Mouse (Mus musculus) heart, embryonic 16.5 days (tissue): ENCODE data around the gene Amy2a5. TPM values are rescaled to one million over a fixed set of nuclear protein-coding genes. Genes with fewer than 3 reads are reported as not detected.
"Not testable (repeated sequence)": the region's sequence is repeated elsewhere in the genome, so short reads cannot be mapped to it uniquely, and the experiment has no call there.

ENCODE experiments used
- ATAC-seq: fragments of 200-750 bp; cut with Nextera tagmentation; replicated peaks from 2 replicates; pipeline ENCODE4 v1.8.0; 2017; ENCODE audit warnings: moderate number of reproducible peaks; ENCODE audit not compliant: insufficient read depth, low FRiP score; ENCODE audit errors: extremely low read depth
- H3K27ac ChIP-seq: fragments of 300-500 bp; sonication (generic); 2 replicates; pipeline ENCODE4 v1.5.1; 2014; ENCODE audit warnings: mild to moderate bottlenecking, low read length, control low read depth, moderate library complexity
- H3K27me3 ChIP-seq: fragments of 300-500 bp; sonication (generic); 2 replicates; pipeline ENCODE4 v1.6.1; 2014; ENCODE audit warnings: low read length, mixed read lengths; ENCODE audit not compliant: control insufficient read depth, insufficient read depth
- H3K36me3 ChIP-seq: fragments of 300-500 bp; sonication (generic); 2 replicates; pipeline ENCODE4 v1.6.1; 2014; ENCODE audit not compliant: control insufficient read depth, insufficient read depth
- H3K4me1 ChIP-seq: fragments of 300-500 bp; sonication (generic); 2 replicates; pipeline ENCODE4 v1.6.1; 2014; ENCODE audit warnings: low read length, mixed read lengths; ENCODE audit not compliant: control insufficient read depth, insufficient read depth
- H3K4me2 ChIP-seq: fragments of 300-500 bp; sonication (generic); 2 replicates; pipeline ENCODE4 v1.6.1; 2014; ENCODE audit warnings: low read depth, mild to moderate bottlenecking, control low read depth, low read length
- H3K4me3 ChIP-seq: fragments of 300-500 bp; sonication (generic); 2 replicates; pipeline ENCODE4 v1.5.1; 2014; ENCODE audit warnings: mild to moderate bottlenecking, control low read depth, low read length
- H3K9ac ChIP-seq: fragments of 300-500 bp; sonication (generic); 2 replicates; pipeline ENCODE4 v1.6.1; 2014; ENCODE audit warnings: low read length, control low read depth
- H3K9me3 ChIP-seq: fragments of 300-500 bp; sonication (generic); replicated peaks from 2 replicates; pipeline ENCODE4 v1.6.1; 2016; ENCODE audit warnings: low read length; ENCODE audit not compliant: control insufficient read depth
- WGBS: fragments of 180-500 bp; shearing (Covaris S2); extraction: QIAGEN DNeasy Blood & Tissue Kit; methylation state at CpG from one replicate; pipeline ENCODE4 v1.1.7; 2014; 5-methylcytosine and 5-hydroxymethylcytosine counted together
- polyA plus RNA-seq: library from polyadenylated mRNA; unstranded; fragments of >200 nt; fragmentation: Nextera tagmentation; extraction: Ambion mirVana; gene quantifications from 2 replicates; pipeline ENCODE4 v1.2.1, GENCODE M21; 2015

Gene Amy2a5
- 0.06 TPM in 1 of 2 replicates, not detected in the other for polyA plus RNA-seq

DNA sequence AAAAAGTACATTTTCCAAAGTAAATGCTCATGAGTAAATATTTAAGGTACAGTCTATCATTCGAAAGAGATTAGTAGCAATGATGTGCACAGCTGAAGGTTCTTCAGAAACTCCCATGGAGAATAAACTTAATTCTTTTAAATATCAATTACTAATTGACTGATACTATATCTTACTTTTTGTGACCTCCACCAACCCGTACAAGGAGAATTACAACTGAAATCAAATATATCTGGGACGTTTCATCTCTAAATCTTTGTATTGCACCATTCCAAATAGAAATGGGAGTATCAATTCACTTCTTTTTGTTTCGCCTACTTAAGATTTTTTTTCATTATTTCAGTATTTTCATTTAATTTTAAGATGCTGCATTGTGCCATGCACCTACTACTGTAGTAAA is at the start of gene Amy2a5:
Gene Amy2a5 (minus strand): TSS at position 101 of the 400 bp plus-strand sequence.
- no CpG with 5 or more reads among the region's 4 CpGs for WGBS
- H3K4me3 ChIP-seq, H3K4me1 ChIP-seq, H3K4me2 ChIP-seq, H3K27me3 ChIP-seq, ATAC-seq, H3K36me3 ChIP-seq, H3K27ac ChIP-seq, H3K9ac ChIP-seq, H3K9me3 ChIP-seq: not testable (repeated sequence)

DNA sequence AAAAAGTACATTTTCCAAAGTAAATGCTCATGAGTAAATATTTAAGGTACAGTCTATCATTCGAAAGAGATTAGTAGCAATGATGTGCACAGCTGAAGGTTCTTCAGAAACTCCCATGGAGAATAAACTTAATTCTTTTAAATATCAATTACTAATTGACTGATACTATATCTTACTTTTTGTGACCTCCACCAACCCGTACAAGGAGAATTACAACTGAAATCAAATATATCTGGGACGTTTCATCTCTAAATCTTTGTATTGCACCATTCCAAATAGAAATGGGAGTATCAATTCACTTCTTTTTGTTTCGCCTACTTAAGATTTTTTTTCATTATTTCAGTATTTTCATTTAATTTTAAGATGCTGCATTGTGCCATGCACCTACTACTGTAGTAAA is 32.7 kb upstream of the Amy2a5 start, which contains the start of gene Amy2a4:
Gene Amy2a4 (minus strand): TSS at position 101 of the 400 bp plus-strand sequence.
- H3K27me3 ChIP-seq, ATAC-seq, H3K9ac ChIP-seq, H3K27ac ChIP-seq, H3K4me2 ChIP-seq, H3K4me1 ChIP-seq, H3K4me3 ChIP-seq, H3K36me3 ChIP-seq, H3K9me3 ChIP-seq: not testable (repeated sequence)
- no CpG with 5 or more reads among the region's 4 CpGs for WGBS

DNA sequence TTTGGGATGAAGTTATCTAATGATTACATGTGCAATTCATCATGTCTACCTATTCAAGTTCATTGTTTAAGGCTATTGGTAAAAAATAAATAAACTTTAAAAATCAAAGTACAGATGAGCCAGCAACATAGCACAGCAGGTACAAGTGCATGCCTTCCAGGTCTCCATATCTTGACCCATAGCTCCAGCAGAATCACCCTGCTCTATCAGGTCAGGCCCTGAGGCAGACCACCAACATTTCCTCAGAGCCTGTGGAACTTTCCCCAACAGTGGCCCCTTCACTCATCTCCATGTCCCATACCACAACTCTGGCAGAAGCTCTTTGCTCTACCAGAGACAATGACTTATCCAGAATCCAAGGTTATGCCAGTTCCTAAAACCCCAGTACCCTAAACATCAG is 21.6 kb upstream of the Amy2a5 start:
- H3K4me1 ChIP-seq, H3K36me3 ChIP-seq, H3K4me3 ChIP-seq, H3K9me3 ChIP-seq, H3K27ac ChIP-seq, H3K9ac ChIP-seq, H3K27me3 ChIP-seq, H3K4me2 ChIP-seq, ATAC-seq: not testable (repeated sequence)

DNA sequence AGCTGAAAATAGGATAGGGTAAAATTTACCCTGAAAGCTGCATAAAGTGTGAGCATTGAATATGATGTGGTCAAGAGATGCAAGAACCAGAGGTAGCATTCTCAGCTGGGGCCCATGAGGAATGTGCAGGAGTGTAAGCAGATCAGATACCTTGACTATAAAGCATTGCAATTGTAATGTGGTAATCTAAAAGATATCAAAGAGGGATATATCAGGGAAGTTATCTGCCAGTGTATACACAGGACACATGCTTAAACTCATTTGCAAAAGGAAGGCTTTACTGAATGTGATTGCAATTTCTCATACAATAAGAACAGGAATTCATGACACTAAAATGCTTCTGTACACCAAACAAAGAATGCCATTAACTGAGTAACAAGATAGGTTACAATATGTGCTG is 20.9 kb upstream of the Amy2a5 start:
- not testable (repeated sequence) for ATAC-seq, H3K9me3 ChIP-seq

DNA sequence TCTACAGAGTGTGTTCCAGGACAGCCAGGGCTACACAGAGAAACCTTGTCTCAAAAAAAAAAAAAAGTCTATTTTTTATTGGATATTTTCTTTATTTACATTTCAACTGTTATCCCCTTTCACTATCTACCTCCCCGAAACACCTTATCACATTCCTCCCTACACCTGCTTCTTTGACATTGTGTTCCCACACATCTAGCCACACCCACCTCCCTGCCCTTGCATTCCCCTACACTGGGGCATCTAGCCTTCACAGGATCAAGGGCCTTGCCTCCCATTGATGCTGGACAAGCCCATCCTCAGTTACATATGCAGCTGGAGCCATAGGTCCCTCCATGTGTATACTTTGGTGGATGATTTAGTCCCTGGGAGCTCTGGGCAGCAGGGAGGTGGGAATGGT is 31.5 kb downstream of the Amy2a5 start:
- H3K9ac ChIP-seq: no peak overlapping the region
- 83% methylated on average over 1 of the region's 1 CpGs for WGBS
- no peak for ATAC-seq

More for the DNA sequence above, 20.9 kb upstream of the Amy2a5 start:
- not testable (repeated sequence) for H3K27ac ChIP-seq, H3K27me3 ChIP-seq, H3K4me2 ChIP-seq, H3K4me1 ChIP-seq, H3K9ac ChIP-seq, H3K36me3 ChIP-seq, H3K4me3 ChIP-seq

More for the DNA sequence above, 31.5 kb downstream of the Amy2a5 start:
- H3K4me2 ChIP-seq: no peak overlapping the region
- no peak overlapping the region for H3K27ac ChIP-seq
- no peaks in the 10 kb centered on the region for H3K36me3 ChIP-seq
- H3K27me3 ChIP-seq: no peaks in the 10 kb centered on the region
- no peaks in the 10 kb centered on the region for H3K4me1 ChIP-seq
- H3K9me3 ChIP-seq: peaks cover 3% of the 10 kb centered on the region; the same call in 1 of the 2 replicates
- no peak overlapping the region for H3K4me3 ChIP-seq

Other genes starting within 250 kb of the Amy2a5 start
- 0.51 TPM in 1 of 2 replicates, not detected in the other for gene Amy2a4, start 32.6 kb upstream of the Amy2a5 start, polyA plus RNA-seq
- gene Amy2a3, start 65.2 kb upstream of the Amy2a5 start, polyA plus RNA-seq: 0.51 TPM in 1 of 2 replicates, not detected in the other
- gene Amy2a2, start 97.8 kb upstream of the Amy2a5 start, polyA plus RNA-seq: 0.51 TPM in 1 of 2 replicates, not detected in the other